Mouse (Mus musculus) midbrain, embryonic 15.5 days (tissue): ENCODE measurements around the gene Bckdk. TPM values are rescaled to one million over a fixed set of nuclear protein-coding genes. Genes with fewer than 3 reads are reported as not detected.
"Not testable (repeated sequence)": the region's sequence is repeated elsewhere in the genome, so short reads cannot be mapped to it uniquely, and the experiment has no call there.

Experiments
- ATAC-seq: fragments of 200-750 bp; cut with Nextera tagmentation; replicated peaks from 2 replicates; pipeline ENCODE4 v1.8.0; 2017; ENCODE audit warnings: moderate TSS enrichment
- H3K27ac ChIP-seq: fragments of 300-500 bp; sonication (generic); 2 replicates; pipeline ENCODE4 v1.5.1; 2015; ENCODE audit warnings: mild to moderate bottlenecking, inconsistent platforms
- H3K27me3 ChIP-seq: fragments of 300-500 bp; sonication (generic); replicated peaks from 2 replicates; pipeline ENCODE4 v1.6.1; 2015; ENCODE audit warnings: inconsistent platforms
- H3K36me3 ChIP-seq: fragments of 300-500 bp; sonication (generic); replicated peaks from 2 replicates; pipeline ENCODE4 v1.6.1; 2015; ENCODE audit warnings: inconsistent platforms
- H3K4me1 ChIP-seq: fragments of 300-500 bp; sonication (generic); 2 replicates; pipeline ENCODE4 v1.6.1; 2015; ENCODE audit warnings: inconsistent platforms
- H3K4me2 ChIP-seq: fragments of 300-500 bp; sonication (generic); 2 replicates; pipeline ENCODE4 v1.6.1; 2015; ENCODE audit warnings: inconsistent platforms, mild to moderate bottlenecking, moderate library complexity
- H3K4me3 ChIP-seq: fragments of 300-500 bp; sonication (generic); 2 replicates; pipeline ENCODE4 v1.5.1; 2015; ENCODE audit warnings: mild to moderate bottlenecking, inconsistent platforms
- H3K9ac ChIP-seq: fragments of 300-500 bp; sonication (generic); 2 replicates; pipeline ENCODE4 v1.6.1; 2015; ENCODE audit warnings: mild to moderate bottlenecking, inconsistent platforms
- H3K9me3 ChIP-seq: fragments of 300-500 bp; sonication (generic); 2 replicates; pipeline ENCODE4 v1.6.1; 2016; ENCODE audit warnings: inconsistent platforms
- WGBS: fragments of 180-500 bp; shearing (Covaris S2); methylation state at CpG from one replicate; pipeline ENCODE4 v1.1.7; 2015; ENCODE audit warnings: mixed read lengths; 5-methylcytosine and 5-hydroxymethylcytosine counted together
- polyA plus RNA-seq: library from polyadenylated mRNA; unstranded; fragments of >200 nt; fragmentation: Nextera tagmentation; extraction: Ambion mirVana; gene quantifications from 2 replicates; pipeline ENCODE4 v1.2.1, GENCODE M21; 2015

Bckdk gene
- polyA plus RNA-seq, 1 experiment from 2014 or later, result 61.3 TPM

GRCm38 (mm10) chr7:127935028-127935722, 31.3 kb downstream of the Bckdk start:
- peaks cover 6% of the 10 kb centered on the region; the same call in 1 of the 2 replicates for H3K27me3 ChIP-seq
- WGBS, result 5% methylated on average over 32 of the region's 32 CpGs
- peaks cover 17% of the 10 kb centered on the region for H3K4me1 ChIP-seq
- H3K9me3 ChIP-seq, result no peaks in the 10 kb centered on the region
- no peaks in the 10 kb centered on the region for H3K36me3 ChIP-seq
- peak overlapping the region; percentile 74 for H3K9ac ChIP-seq
- peak overlapping the region; percentile 68 for H3K4me3 ChIP-seq
- H3K27ac ChIP-seq, result peak overlapping the region; percentile 84
- ATAC-seq, result peak; percentile 96
- peak overlapping the region; percentile 73 for H3K4me2 ChIP-seq

DNA sequence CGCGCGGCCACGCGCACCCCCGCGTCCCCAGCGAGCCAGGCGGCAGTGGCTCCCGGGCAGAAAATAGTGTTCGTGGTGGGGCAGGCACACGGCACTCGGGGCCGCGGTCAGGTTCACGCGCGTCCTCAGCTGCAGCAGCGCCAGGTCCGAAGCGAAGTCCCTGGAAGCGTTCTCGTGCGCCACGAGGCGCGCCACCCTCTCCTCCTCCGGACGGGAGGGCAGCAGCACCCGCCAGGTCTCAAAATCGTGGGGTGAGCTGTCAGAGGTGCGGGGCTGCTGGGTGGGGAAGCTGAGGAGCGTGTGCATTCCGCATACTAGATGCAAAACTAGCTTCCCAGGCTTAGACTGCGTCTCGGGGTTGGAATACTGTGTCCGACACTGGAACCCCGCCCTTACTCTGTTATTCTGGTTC, 31.9 kb downstream of the Bckdk start:
- peaks cover 17% of the 10 kb centered on the region for H3K4me1 ChIP-seq
- peak overlapping the region; percentile 84 for H3K27ac ChIP-seq
- peak overlapping the region; percentile 74 for H3K9ac ChIP-seq
- ATAC-seq, result peak; percentile 80
- WGBS, result 0% methylated on average over 38 of the region's 38 CpGs
- H3K36me3 ChIP-seq, result no peaks in the 10 kb centered on the region
- no peaks in the 10 kb centered on the region for H3K9me3 ChIP-seq
- peak overlapping the region; percentile 68 for H3K4me3 ChIP-seq
- H3K4me2 ChIP-seq, result peak overlapping the region; percentile 73
- H3K27me3 ChIP-seq, result no peaks in the 10 kb centered on the region

- Histone ChIP-seq H3K27me3 (no peaks in the 10 kb centered on the region), H3K27ac (peak overlapping the region; percentile 84), H3K4me1 (peaks cover 17% of the 10 kb centered on the region), H3K9me3 (no peaks in the 10 kb centered on the region), H3K9ac (peak overlapping the region; percentile 74), H3K4me3 (peak overlapping the region; percentile 68), H3K36me3 (no peaks in the 10 kb centered on the region), H3K4me2 (peak overlapping the region; percentile 73)
- peak; percentile 1; the same call in 1 of the 2 replicates for ATAC-seq
- WGBS, result 55% methylated on average over 18 of the region's 18 CpGs
Measured at GRCm38 (mm10) chr7:127936216-127936884, 32.5 kb downstream of the Bckdk start.

DNA sequence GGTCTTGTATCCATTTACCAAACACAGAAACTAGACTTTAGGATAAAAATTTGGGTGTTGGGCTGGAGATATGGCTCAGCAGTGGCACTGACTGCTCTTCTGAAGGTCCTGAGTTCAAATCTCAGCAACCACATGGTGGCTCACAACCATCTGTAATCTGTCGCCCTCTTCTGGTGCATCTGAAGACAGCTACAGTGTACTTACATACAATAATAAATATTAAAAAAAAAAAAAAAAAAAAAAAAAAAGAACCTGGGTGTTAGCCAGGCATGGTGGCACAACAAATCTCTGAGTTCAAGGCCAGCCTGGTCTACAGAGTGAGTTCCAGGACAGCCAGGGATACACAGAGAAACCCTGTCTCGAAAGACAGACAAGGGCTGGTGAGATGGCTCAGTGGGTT, 38.2 kb downstream of the Bckdk start:
- H3K9ac ChIP-seq, H3K27ac ChIP-seq, ATAC-seq, H3K4me3 ChIP-seq, H3K9me3 ChIP-seq, H3K4me1 ChIP-seq, H3K36me3 ChIP-seq, H3K4me2 ChIP-seq: not testable (repeated sequence)
- H3K27me3 ChIP-seq, result peaks cover 18% of the 10 kb centered on the region
- WGBS, result 54% methylated on average over 2 of the region's 2 CpGs

GRCm38 (mm10) chr7:127944614-127945013, 40.7 kb downstream of the Bckdk start:
- H3K9me3 ChIP-seq, result no peaks in the 10 kb centered on the region
- H3K4me2 ChIP-seq, result 0 out of 2 replicates have a peak overlapping the region, but pooled peaks have one; percentile 2
- H3K9ac ChIP-seq, result no peak overlapping the region
- H3K36me3 ChIP-seq, result no peaks in the 10 kb centered on the region
- 12% methylated on average over 23 of the region's 23 CpGs for WGBS
- ATAC-seq, result no peak
- H3K27me3 ChIP-seq, result peaks cover 18% of the 10 kb centered on the region
- H3K4me3 ChIP-seq, result no peak overlapping the region
- no peaks in the 10 kb centered on the region for H3K4me1 ChIP-seq
- H3K27ac ChIP-seq, result no peak overlapping the region

DNA sequence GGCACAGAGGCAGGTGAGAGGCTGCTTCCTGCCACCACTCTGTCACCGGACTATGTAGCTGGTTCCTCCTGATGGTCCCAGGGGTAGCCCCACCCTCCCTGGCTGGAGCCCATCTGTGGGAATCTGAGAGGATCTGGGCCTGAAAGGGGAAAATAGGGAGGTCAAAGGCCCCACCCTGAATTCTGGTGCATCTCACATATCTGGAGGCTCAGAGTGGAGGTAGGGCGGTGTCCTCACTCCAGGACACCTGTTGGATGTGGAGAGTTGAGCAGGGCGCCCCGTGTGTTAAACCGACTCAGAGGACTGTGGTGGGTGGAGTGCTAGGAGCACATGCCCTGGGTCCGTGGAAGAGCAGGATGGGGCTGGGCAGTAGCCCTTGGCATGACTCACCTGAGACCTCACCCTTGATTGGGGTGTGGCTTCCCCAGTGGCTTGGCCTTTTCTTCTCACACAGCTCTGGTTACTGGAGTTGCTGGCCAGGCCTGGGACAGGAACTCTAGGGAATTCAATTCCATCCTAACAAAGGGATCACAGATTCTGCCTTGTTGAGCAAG, 42.7 kb downstream of the Bckdk start, which contains the start of gene Prss36:
TSS of gene Prss36 (minus strand) at position 256 of the 554 bp plus-strand sequence.
- no peaks in the 10 kb centered on the region for H3K9me3 ChIP-seq
- WGBS, result 82% methylated on average over 6 of the region's 6 CpGs
- H3K27me3 ChIP-seq, result peaks cover 18% of the 10 kb centered on the region
- H3K9ac ChIP-seq, result no peak within 1 kb of the TSS
- H3K4me2 ChIP-seq, result no peak within 1 kb of the TSS
- H3K4me3 ChIP-seq, result no peak within 1 kb of the TSS
- no peak within 1 kb of the TSS for H3K27ac ChIP-seq
- H3K36me3 ChIP-seq, result no peaks in the 10 kb centered on the region
- no peak for ATAC-seq
- no peaks in the 10 kb centered on the region for H3K4me1 ChIP-seq

DNA sequence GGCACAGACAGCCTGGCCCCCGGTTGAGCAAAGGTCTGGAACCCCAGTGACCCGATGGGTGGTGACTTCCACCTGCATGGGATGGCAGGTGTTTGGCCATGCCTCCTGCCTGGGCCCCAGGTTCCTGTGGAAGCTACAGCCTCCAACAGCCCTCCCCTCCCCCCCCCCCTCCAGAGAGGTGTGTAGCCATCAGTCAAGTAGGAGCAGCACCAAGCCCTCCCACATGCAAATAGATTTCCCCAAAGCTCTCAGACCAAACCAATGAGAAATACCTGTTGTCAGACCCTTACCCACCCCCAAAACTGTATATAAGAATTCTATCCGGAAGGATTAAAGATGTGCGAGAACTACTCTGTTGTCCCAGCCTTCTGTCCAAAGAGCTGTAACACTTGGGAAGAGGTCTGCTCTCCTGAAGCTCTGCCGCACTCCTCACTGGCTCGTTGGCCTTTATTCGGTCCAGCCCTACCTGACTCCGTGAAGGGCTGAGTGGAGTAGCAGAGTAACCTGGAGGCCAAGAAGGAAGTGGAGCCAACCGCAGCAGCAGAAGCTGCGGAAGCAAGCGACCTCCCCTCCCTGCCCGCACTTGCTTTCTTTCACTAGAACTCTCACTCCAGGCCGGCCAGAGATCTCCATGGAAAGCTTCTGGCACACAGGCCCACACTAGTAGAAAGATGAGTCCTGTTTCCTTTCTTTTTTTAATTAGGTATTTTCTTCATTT, 49.1 kb downstream of the Bckdk start:
- Histone ChIP-seq H3K4me2 (no peak overlapping the region), H3K4me3 (no peak overlapping the region), H3K27ac (no peak overlapping the region), H3K27me3 (no peaks in the 10 kb centered on the region), H3K9me3 (no peaks in the 10 kb centered on the region), H3K4me1 (no peaks in the 10 kb centered on the region), H3K36me3 (no peaks in the 10 kb centered on the region), H3K9ac (no peak overlapping the region)
- ATAC-seq, result no peak
- WGBS, result 42% methylated on average over 13 of the region's 13 CpGs

DNA sequence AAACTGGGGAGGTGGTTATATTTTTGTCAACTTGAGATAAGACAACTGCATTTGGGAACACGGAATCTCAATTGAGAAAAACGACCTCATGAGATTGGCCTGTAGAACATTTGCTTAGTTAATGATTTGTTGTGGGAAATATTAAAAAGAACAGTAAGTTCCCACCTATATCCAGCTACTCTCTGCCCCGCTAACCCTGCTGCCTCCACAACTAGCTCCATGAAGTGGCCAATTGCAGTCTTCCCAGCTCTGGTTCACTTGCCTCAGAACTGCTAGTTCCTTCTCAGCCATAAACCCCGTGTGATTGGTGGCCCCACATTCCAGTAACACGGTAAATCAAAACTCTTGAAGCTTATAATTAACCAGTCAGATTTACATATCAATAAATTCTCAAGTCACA, 55.5 kb downstream of the Bckdk start:
- Histone ChIP-seq H3K9ac (no peak overlapping the region), H3K27me3 (no peaks in the 10 kb centered on the region), H3K36me3 (no peaks in the 10 kb centered on the region), H3K9me3 (no peaks in the 10 kb centered on the region), H3K4me1 (no peaks in the 10 kb centered on the region), H3K27ac (no peak overlapping the region), H3K4me3 (no peak overlapping the region), H3K4me2 (no peak overlapping the region)
- WGBS, result 65% methylated on average over 5 of the region's 5 CpGs
- no peak for ATAC-seq

Other genes starting within 250 kb of the Bckdk start
- gene Bcl7c, start 195.1 kb upstream of the Bckdk start, polyA plus RNA-seq, result 52.9 and 59.2 TPM in 2 replicates
- gene Ctf1, start 191.3 kb upstream of the Bckdk start, polyA plus RNA-seq, result 3.7 and 3.8 TPM in 2 replicates
- 0.12 and 0.15 TPM in 2 replicates for gene Ctf2, start 171.9 kb upstream of the Bckdk start, polyA plus RNA-seq
- 10.8 and 12.1 TPM in 2 replicates for gene Fbxl19, start 159.5 kb upstream of the Bckdk start, polyA plus RNA-seq
- gene Orai3, start 134.3 kb upstream of the Bckdk start, polyA plus RNA-seq, result 8.1 and 9.8 TPM in 2 replicates
- 21.5 and 21.6 TPM in 2 replicates for gene Setd1a, start 127.4 kb upstream of the Bckdk start, polyA plus RNA-seq
- not detected in 2 replicates for gene Gm49388, start 118.5 kb upstream of the Bckdk start, polyA plus RNA-seq
- 8.9 and 10.2 TPM in 2 replicates for gene Hsd3b7, start 103.5 kb upstream of the Bckdk start, polyA plus RNA-seq
- 19.5 and 21.8 TPM in 2 replicates for gene Stx4a, start 79.8 kb upstream of the Bckdk start, polyA plus RNA-seq
- gene Stx1b, start 79.5 kb upstream of the Bckdk start, polyA plus RNA-seq, result 70.0 and 72.9 TPM in 2 replicates
- 10.6 and 11.4 TPM in 2 replicates for gene Zfp646, start 27.9 kb upstream of the Bckdk start, polyA plus RNA-seq
- 46.8 and 48.1 TPM in 2 replicates for gene Zfp668, start 27.3 kb upstream of the Bckdk start, polyA plus RNA-seq
- gene Prss53, start 13.1 kb upstream of the Bckdk start, polyA plus RNA-seq, result 1.2 and 1.3 TPM in 2 replicates
- gene Gm21974, start 8.6 kb upstream of the Bckdk start, polyA plus RNA-seq, result not detected in 2 replicates
- gene Vkorc1, start 8.5 kb upstream of the Bckdk start, polyA plus RNA-seq, result 52.9 and 58.8 TPM in 2 replicates
- 50.7 and 53.1 TPM in 2 replicates for gene Kat8, start 8.4 kb downstream of the Bckdk start, polyA plus RNA-seq
- 0.29 and 0.35 TPM in 2 replicates for gene Prss8, start 26.0 kb downstream of the Bckdk start, polyA plus RNA-seq
- 10.4 and 15.5 TPM in 2 replicates for gene Prss36, start 42.6 kb downstream of the Bckdk start, polyA plus RNA-seq
- 380 and 381 TPM in 2 replicates for gene Fus, start 63.4 kb downstream of the Bckdk start, polyA plus RNA-seq
- 6.5 and 7.9 TPM in 2 replicates for gene Pycard, start 89.8 kb downstream of the Bckdk start, polyA plus RNA-seq
- 0.10 TPM in 1 of 2 replicates, not detected in the other for gene Trim72, start 99.9 kb downstream of the Bckdk start, polyA plus RNA-seq
- 1.3 and 1.4 TPM in 2 replicates for gene Itgam, start 158.6 kb downstream of the Bckdk start, polyA plus RNA-seq
- gene Gm49368, start 158.6 kb downstream of the Bckdk start, polyA plus RNA-seq, result not detected in 2 replicates
- gene Itgax, start 225.5 kb downstream of the Bckdk start, polyA plus RNA-seq, result 0.04 and 0.08 TPM in 2 replicates